Mouse (Mus musculus): ENCODE results near the gene Gtpbp3. TPM values are rescaled to one million over a fixed set of nuclear protein-coding genes. Genes with fewer than 3 reads are reported as not detected.

The Gtpbp3 gene
- polyA plus RNA-seq, 1 experiment from 2014 or later: 4.4 TPM

GRCm38 (mm10) chr8:71470146-71470912 is 17.6 kb upstream of the Gtpbp3 start:
- Histone ChIP-seq H3K36me3 (ENCODE audit: control insufficient read depth, insufficient read depth, low read length) (peaks cover 55% of the 10 kb centered on the region), H3K9ac (ENCODE audit: low read length) (peak overlapping the region; percentile 86), H3K4me3 (ENCODE audit: control insufficient read depth in 1 of 2, insufficient read depth in 1 of 2, low read depth in 1 of 2, low read length in 2 of 2) (peak overlapping the region; percentile 81 to 84; a peak in 3 of 4 replicates), H3K4me2 (ENCODE audit: low read length) (peak overlapping the region; percentile 94), H3K9me3 (ENCODE audit: control insufficient read depth, low read length) (no peaks in the 10 kb centered on the region), H3K27ac (replicated peaks in 1 of 2; ENCODE audit: control insufficient read depth in 1 of 2, insufficient read depth in 1 of 2, low read depth in 2 of 2, low read length in 2 of 2) (no peak overlapping the region), H3K4me1 (ENCODE audit: control insufficient read depth in 2 of 2, insufficient read depth in 2 of 2, low read length in 2 of 2) (peaks cover 12 to 19% of the 10 kb centered on the region in 2 experiments), H3K27me3 (ENCODE audit: control insufficient read depth, insufficient read depth, low read length) (no peaks in the 10 kb centered on the region)
- ATAC-seq (ENCODE audit: insufficient number of reproducible peaks, insufficient read depth, low FRiP score, low read depth): no peak
- WGBS: 89% methylated on average over 3 of the region's 3 CpGs

GRCm38 (mm10) chr8:71470913-71471255 is 17.0 kb upstream of the Gtpbp3 start:
- Histone ChIP-seq H3K4me3 (ENCODE audit: control insufficient read depth in 1 of 2, insufficient read depth in 1 of 2, low read depth in 1 of 2, low read length in 2 of 2) (no peak overlapping the region), H3K36me3 (ENCODE audit: control insufficient read depth, insufficient read depth, low read length) (peaks cover 55% of the 10 kb centered on the region), H3K4me2 (ENCODE audit: low read length) (no peak overlapping the region), H3K9ac (ENCODE audit: low read length) (no peak overlapping the region), H3K4me1 (ENCODE audit: control insufficient read depth in 2 of 2, insufficient read depth in 2 of 2, low read length in 2 of 2) (peaks cover 7 to 17% of the 10 kb centered on the region in 2 experiments; a peak in 3 of 4 replicates), H3K9me3 (ENCODE audit: control insufficient read depth, low read length) (no peaks in the 10 kb centered on the region), H3K27ac (replicated peaks in 1 of 2; ENCODE audit: control insufficient read depth in 1 of 2, insufficient read depth in 1 of 2, low read depth in 2 of 2, low read length in 2 of 2) (no peak overlapping the region), H3K27me3 (ENCODE audit: control insufficient read depth, insufficient read depth, low read length) (no peaks in the 10 kb centered on the region)
- ATAC-seq (ENCODE audit: insufficient number of reproducible peaks, insufficient read depth, low FRiP score, low read depth): no peak
- 82% methylated on average over 5 of the region's 5 CpGs for WGBS

GRCm38 (mm10) chr8:71471861-71472260 is 16.0 kb upstream of the Gtpbp3 start:
- H3K4me2 ChIP-seq (ENCODE audit: low read length): no peak overlapping the region
- H3K9me3 ChIP-seq (ENCODE audit: control insufficient read depth, low read length): no peaks in the 10 kb centered on the region
- no peaks in the 10 kb centered on the region for H3K27me3 ChIP-seq (ENCODE audit: control insufficient read depth, insufficient read depth, low read length)
- H3K27ac ChIP-seq (replicated peaks in 1 of 2; ENCODE audit: control insufficient read depth in 1 of 2, insufficient read depth in 1 of 2, low read depth in 2 of 2, low read length in 2 of 2): no peak overlapping the region
- H3K4me1 ChIP-seq (ENCODE audit: control insufficient read depth in 2 of 2, insufficient read depth in 2 of 2, low read length in 2 of 2): peaks cover 7 to 19% of the 10 kb centered on the region in 2 experiments; a peak in 3 of 4 replicates
- H3K4me3 ChIP-seq (ENCODE audit: control insufficient read depth in 1 of 2, insufficient read depth in 1 of 2, low read depth in 1 of 2, low read length in 2 of 2): no peak overlapping the region
- H3K9ac ChIP-seq (ENCODE audit: low read length): no peak overlapping the region
- no peak for ATAC-seq (ENCODE audit: insufficient number of reproducible peaks, insufficient read depth, low FRiP score, low read depth)
- H3K36me3 ChIP-seq (ENCODE audit: control insufficient read depth, insufficient read depth, low read length): peaks cover 47% of the 10 kb centered on the region
- WGBS: 91% methylated on average over 17 of the region's 17 CpGs

- WGBS: 89% methylated on average over 8 of the region's 8 CpGs
- peaks cover 10 to 24% of the 10 kb centered on the region in 2 experiments; a peak in 3 of 4 replicates for H3K4me1 ChIP-seq (ENCODE audit: control insufficient read depth in 2 of 2, insufficient read depth in 2 of 2, low read length in 2 of 2)
- no peak overlapping the region for H3K9ac ChIP-seq (ENCODE audit: low read length)
- H3K4me3 ChIP-seq (ENCODE audit: control insufficient read depth in 1 of 2, insufficient read depth in 1 of 2, low read depth in 1 of 2, low read length in 2 of 2): no peak overlapping the region
- no peak overlapping the region for H3K4me2 ChIP-seq (ENCODE audit: low read length)
- H3K27me3 ChIP-seq (ENCODE audit: control insufficient read depth, insufficient read depth, low read length): peaks cover 3% of the 10 kb centered on the region; the same call in 1 of the 2 replicates
- peaks cover 47% of the 10 kb centered on the region for H3K36me3 ChIP-seq (ENCODE audit: control insufficient read depth, insufficient read depth, low read length)
- no peaks in the 10 kb centered on the region for H3K9me3 ChIP-seq (ENCODE audit: control insufficient read depth, low read length)
- ATAC-seq (ENCODE audit: insufficient number of reproducible peaks, insufficient read depth, low FRiP score, low read depth): no peak
- H3K27ac ChIP-seq (replicated peaks in 1 of 2; ENCODE audit: control insufficient read depth in 1 of 2, insufficient read depth in 1 of 2, low read depth in 2 of 2, low read length in 2 of 2): no peak overlapping the region
Measured at GRCm38 (mm10) chr8:71472601-71473386, 15.1 kb upstream of the Gtpbp3 start.

GRCm38 (mm10) chr8:71474344-71474743 is 13.6 kb upstream of the Gtpbp3 start:
- peaks cover 10 to 24% of the 10 kb centered on the region in 2 experiments; a peak in 3 of 4 replicates for H3K4me1 ChIP-seq (ENCODE audit: control insufficient read depth in 2 of 2, insufficient read depth in 2 of 2, low read length in 2 of 2)
- no peak overlapping the region for H3K4me2 ChIP-seq (ENCODE audit: low read length)
- no peak for ATAC-seq (ENCODE audit: insufficient number of reproducible peaks, insufficient read depth, low FRiP score, low read depth)
- H3K36me3 ChIP-seq (ENCODE audit: control insufficient read depth, insufficient read depth, low read length): peaks cover 53% of the 10 kb centered on the region
- H3K27me3 ChIP-seq (ENCODE audit: control insufficient read depth, insufficient read depth, low read length): peaks cover 12% of the 10 kb centered on the region; the same call in 1 of the 2 replicates
- H3K9ac ChIP-seq (ENCODE audit: low read length): no peak overlapping the region
- H3K4me3 ChIP-seq (ENCODE audit: control insufficient read depth in 1 of 2, insufficient read depth in 1 of 2, low read depth in 1 of 2, low read length in 2 of 2): no peak overlapping the region
- WGBS: 92% methylated on average over 18 of the region's 18 CpGs
- no peaks in the 10 kb centered on the region for H3K9me3 ChIP-seq (ENCODE audit: control insufficient read depth, low read length)
- H3K27ac ChIP-seq (replicated peaks in 1 of 2; ENCODE audit: control insufficient read depth in 1 of 2, insufficient read depth in 1 of 2, low read depth in 2 of 2, low read length in 2 of 2): no peak overlapping the region

GRCm38 (mm10) chr8:71474785-71475701 is 12.9 kb upstream of the Gtpbp3 start:
- 88% methylated on average over 25 of the region's 25 CpGs for WGBS
- no peak for ATAC-seq (ENCODE audit: insufficient number of reproducible peaks, insufficient read depth, low FRiP score, low read depth)
- Histone ChIP-seq H3K9me3 (ENCODE audit: control insufficient read depth, low read length) (no peaks in the 10 kb centered on the region), H3K4me2 (ENCODE audit: low read length) (no peak overlapping the region), H3K4me3 (ENCODE audit: control insufficient read depth in 1 of 2, insufficient read depth in 1 of 2, low read depth in 1 of 2, low read length in 2 of 2) (no peak overlapping the region), H3K27me3 (ENCODE audit: control insufficient read depth, insufficient read depth, low read length) (peaks cover 12% of the 10 kb centered on the region; the same call in 1 of the 2 replicates), H3K9ac (ENCODE audit: low read length) (no peak overlapping the region), H3K27ac (replicated peaks in 1 of 2; ENCODE audit: control insufficient read depth in 1 of 2, insufficient read depth in 1 of 2, low read depth in 2 of 2, low read length in 2 of 2) (no peak overlapping the region), H3K36me3 (ENCODE audit: control insufficient read depth, insufficient read depth, low read length) (peaks cover 54% of the 10 kb centered on the region), H3K4me1 (ENCODE audit: control insufficient read depth in 2 of 2, insufficient read depth in 2 of 2, low read length in 2 of 2) (peaks cover 5 to 19% of the 10 kb centered on the region in 2 experiments; a peak in 3 of 4 replicates)

GRCm38 (mm10) chr8:71475702-71476075 is 12.2 kb upstream of the Gtpbp3 start:
- ATAC-seq (ENCODE audit: insufficient number of reproducible peaks, insufficient read depth, low FRiP score, low read depth): no peak
- peak overlapping the region; percentile 87 for H3K4me2 ChIP-seq (ENCODE audit: low read length)
- peaks cover 57% of the 10 kb centered on the region for H3K36me3 ChIP-seq (ENCODE audit: control insufficient read depth, insufficient read depth, low read length)

More at GRCm38 (mm10) chr8:71475702-71476075, 12.2 kb upstream of the Gtpbp3 start:
- Histone ChIP-seq H3K4me1 (ENCODE audit: control insufficient read depth in 2 of 2, insufficient read depth in 2 of 2, low read length in 2 of 2) (peaks cover 3 to 12% of the 10 kb centered on the region in 2 experiments; a peak in 3 of 4 replicates), H3K27ac (replicated peaks in 1 of 2; ENCODE audit: control insufficient read depth in 1 of 2, insufficient read depth in 1 of 2, low read depth in 2 of 2, low read length in 2 of 2) (0 out of 4 replicates have a peak overlapping the region, but pooled peaks of 1 of the 2 experiments have one; percentile 85), H3K4me3 (ENCODE audit: control insufficient read depth in 1 of 2, insufficient read depth in 1 of 2, low read depth in 1 of 2, low read length in 2 of 2) (peak overlapping the region; percentile 70 to 76; a peak in 3 of 4 replicates), H3K9ac (ENCODE audit: low read length) (peak overlapping the region; percentile 80), H3K27me3 (ENCODE audit: control insufficient read depth, insufficient read depth, low read length) (peaks cover 15% of the 10 kb centered on the region; the same call in 1 of the 2 replicates), H3K9me3 (ENCODE audit: control insufficient read depth, low read length) (no peaks in the 10 kb centered on the region)
- 31% methylated on average over 4 of the region's 4 CpGs for WGBS

All from heart, embryonic 14.5 days (tissue).